Mouse (Mus musculus): ENCODE results near the gene Fam122a. TPM values are rescaled to one million over a fixed set of nuclear protein-coding genes. Genes with fewer than 3 reads are reported as not detected.

Fam122a gene
- polyA plus RNA-seq (2012; rRNA removed), result 16.3 and 22.6 TPM in 2 replicates

DNA sequence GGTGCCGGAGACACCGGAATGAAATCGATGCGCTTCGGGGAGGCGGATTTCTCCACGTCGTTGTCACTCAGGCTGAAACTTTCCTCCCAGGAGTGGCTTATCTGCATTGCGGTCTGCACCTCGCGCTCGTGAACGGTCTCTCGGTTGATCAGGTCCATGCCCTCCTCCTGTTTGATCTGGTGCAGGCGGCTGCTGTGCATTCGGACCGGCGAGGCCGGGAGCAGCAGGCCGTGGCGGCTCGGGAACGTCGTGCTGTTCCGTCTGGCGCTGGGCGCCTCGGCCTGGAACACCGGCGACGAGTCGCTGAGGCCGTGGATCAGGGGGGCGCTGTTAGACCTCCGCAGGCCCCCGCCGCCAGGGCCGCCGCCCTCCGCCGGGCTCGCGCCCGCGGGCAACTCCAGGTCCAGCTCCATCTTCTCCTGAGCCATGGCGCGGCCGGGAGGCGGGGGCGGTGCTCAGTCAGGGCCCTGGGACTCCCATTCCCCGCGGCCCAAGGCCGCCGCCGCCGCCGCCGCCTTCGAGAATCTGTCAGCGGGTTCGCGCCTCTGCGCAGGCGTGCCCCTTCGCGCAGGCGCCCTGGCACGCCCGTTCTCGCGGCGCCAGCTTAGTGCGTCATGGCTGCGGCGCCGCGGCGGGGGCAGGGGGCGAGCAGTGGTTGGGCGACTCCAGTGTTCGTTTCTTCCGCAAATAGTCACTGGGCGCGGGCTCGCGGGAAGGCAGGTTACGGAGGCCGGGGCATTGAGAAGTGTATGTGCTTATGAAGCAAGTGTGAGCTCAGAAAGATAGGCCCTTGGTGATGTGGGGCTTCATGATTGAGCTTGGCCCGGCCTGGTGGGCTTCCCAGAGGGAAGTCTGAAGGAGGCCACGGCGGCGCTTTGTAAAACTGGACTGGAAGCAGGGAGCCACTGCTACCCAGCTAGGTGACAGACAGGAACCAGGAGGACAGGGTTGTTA, at the start of gene Fam122a:
Gene Fam122a (minus strand): TSS at position 428 of the 954 bp plus-strand sequence.
- Histone ChIP-seq H3K4me1 (ENCODE audit: control insufficient read depth, insufficient read depth, insufficient read length, low read length) (peaks cover 2% of the 10 kb centered on the region; the same call in 1 of the 2 replicates), H3K36me3 (ENCODE audit: control insufficient read depth, insufficient read depth, low read length) (no peaks in the 10 kb centered on the region; the same call in 1 of the 2 replicates), H3K4me3 (ENCODE audit: low read depth, low read length) (peak within 1 kb of the TSS; percentile 61), H3K27ac (ENCODE audit: insufficient read depth, low read depth, low read length) (peak within 1 kb of the TSS; percentile 64), H3K27me3 (ENCODE audit: control insufficient read depth, insufficient read depth, low read length) (no peaks in the 10 kb centered on the region)
- TF ChIP-seq CTCF (IDR thresholded peaks at IDR 0.05; ENCODE audit: extremely low read depth, insufficient read length, insufficient replicate concordance, low read depth, low read length) (no peak), POLR2A (IDR thresholded peaks at IDR 0.05; ENCODE audit: low read depth, low read length) (peak; percentile 77)
- WGBS, result under 1% methylated on average over 92 of the region's 92 CpGs

DNA sequence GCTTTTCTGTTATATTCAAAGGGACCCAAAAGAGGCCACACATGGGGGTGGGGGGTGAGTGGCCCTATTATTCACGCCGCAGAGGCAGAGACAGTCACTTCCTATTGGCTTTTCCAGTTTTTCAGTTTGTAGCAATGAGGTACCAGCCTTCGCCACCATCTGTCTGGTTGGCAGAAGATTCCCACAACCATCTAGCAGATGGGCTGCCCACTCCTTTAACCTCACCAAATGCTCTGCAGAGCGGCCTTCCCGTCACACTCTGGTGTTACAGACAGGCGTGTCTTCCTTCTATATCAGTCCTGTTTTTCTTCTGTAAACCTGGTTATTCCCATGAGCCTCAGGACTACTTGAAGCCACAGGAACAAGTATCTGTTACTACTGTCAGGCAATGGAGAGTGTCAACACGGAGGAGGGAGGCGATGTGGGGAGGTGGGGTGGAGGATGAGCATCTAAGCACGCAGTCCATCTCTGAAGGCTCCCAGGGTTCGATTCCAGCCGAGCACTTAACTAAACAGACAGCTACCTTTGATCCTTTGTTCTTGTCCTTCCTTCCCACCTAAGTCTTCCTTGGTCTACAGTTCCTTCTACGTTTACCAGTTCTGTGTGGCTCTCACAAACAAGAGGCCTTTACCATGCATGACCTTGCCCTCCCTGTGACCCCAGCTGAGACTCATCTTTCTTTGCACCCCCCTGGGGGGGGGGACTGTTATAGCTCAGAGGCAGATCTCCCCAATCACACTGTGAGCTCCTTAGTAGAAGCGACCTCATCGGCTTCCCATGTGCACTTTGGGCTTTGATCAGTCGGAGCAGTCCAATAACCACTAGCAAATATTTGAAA, 46.5 kb upstream of the Fam122a start:
- TF ChIP-seq CTCF (IDR thresholded peaks at IDR 0.05; ENCODE audit: extremely low read depth, insufficient read length, insufficient replicate concordance, low read depth, low read length), result no peak
- no peak for TF ChIP-seq POLR2A (IDR thresholded peaks at IDR 0.05; ENCODE audit: low read depth, low read length)
- Histone ChIP-seq H3K4me1 (ENCODE audit: control insufficient read depth, insufficient read depth, insufficient read length, low read length) (peaks cover 53% of the 10 kb centered on the region; the same call in 1 of the 2 replicates), H3K27ac (ENCODE audit: insufficient read depth, low read depth, low read length) (peak overlapping the region; percentile 50), H3K27me3 (ENCODE audit: control insufficient read depth, insufficient read depth, low read length) (no peaks in the 10 kb centered on the region), H3K36me3 (ENCODE audit: control insufficient read depth, insufficient read depth, low read length) (no peaks in the 10 kb centered on the region), H3K4me3 (ENCODE audit: low read depth, low read length) (no peak overlapping the region)
- WGBS, result 59% methylated on average over 15 of the region's 15 CpGs

DNA sequence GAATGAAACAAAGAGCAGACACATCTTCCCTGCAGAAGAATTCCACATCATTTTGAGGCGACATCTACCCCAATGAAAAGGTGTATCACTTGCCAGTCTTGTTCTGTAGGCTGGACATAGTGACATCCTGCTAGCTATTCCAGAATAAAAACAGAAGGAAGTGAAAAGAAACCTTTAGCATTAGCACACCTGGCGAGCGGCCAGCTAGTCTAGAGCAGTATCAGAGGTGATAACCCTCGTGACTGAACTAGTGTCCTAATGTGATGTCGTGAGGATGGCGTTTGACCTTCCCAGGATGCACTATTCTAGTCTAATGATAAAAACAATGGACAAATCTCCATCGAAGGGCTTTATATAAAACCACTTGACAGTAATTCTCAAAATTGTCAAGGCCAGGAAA, 44.8 kb upstream of the Fam122a start:
- no peak overlapping the region for H3K4me3 ChIP-seq (ENCODE audit: low read depth, low read length)
- WGBS, result 34% methylated on average over 7 of the region's 7 CpGs
- H3K27ac ChIP-seq (ENCODE audit: insufficient read depth, low read depth, low read length), result peak overlapping the region; percentile 30
- peaks cover 47% of the 10 kb centered on the region; the same call in 1 of the 2 replicates for H3K4me1 ChIP-seq (ENCODE audit: control insufficient read depth, insufficient read depth, insufficient read length, low read length)
- no peaks in the 10 kb centered on the region for H3K27me3 ChIP-seq (ENCODE audit: control insufficient read depth, insufficient read depth, low read length)
- TF ChIP-seq POLR2A (IDR thresholded peaks at IDR 0.05; ENCODE audit: low read depth, low read length) (no peak), CTCF (IDR thresholded peaks at IDR 0.05; ENCODE audit: extremely low read depth, insufficient read length, insufficient replicate concordance, low read depth, low read length) (no peak)
- no peaks in the 10 kb centered on the region for H3K36me3 ChIP-seq (ENCODE audit: control insufficient read depth, insufficient read depth, low read length)

DNA sequence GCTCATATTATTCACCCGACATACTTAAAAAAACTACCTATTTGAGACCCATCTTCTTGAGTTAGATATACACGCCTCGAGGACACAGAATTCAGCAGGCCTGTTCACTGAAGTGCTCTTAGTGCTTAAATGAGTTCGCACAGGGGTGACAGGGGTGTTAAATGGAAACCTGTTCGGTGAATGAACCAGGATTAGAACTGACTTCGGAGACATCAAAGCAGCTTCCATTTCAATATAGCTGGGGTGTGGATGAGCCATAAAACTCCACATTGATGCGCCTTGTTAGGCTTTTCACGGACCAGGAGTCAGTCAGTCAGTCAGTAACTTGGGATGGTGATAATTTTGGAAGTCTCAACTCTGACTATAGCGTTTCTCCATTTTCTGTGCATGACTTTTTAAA, 44.0 kb upstream of the Fam122a start:
- WGBS, result 28% methylated on average over 9 of the region's 9 CpGs
- Histone ChIP-seq H3K27ac (ENCODE audit: insufficient read depth, low read depth, low read length) (peak overlapping the region; percentile 30), H3K4me3 (ENCODE audit: low read depth, low read length) (no peak overlapping the region), H3K36me3 (ENCODE audit: control insufficient read depth, insufficient read depth, low read length) (no peaks in the 10 kb centered on the region), H3K27me3 (ENCODE audit: control insufficient read depth, insufficient read depth, low read length) (no peaks in the 10 kb centered on the region), H3K4me1 (ENCODE audit: control insufficient read depth, insufficient read depth, insufficient read length, low read length) (peaks cover 42% of the 10 kb centered on the region; the same call in 1 of the 2 replicates)
- TF ChIP-seq POLR2A (IDR thresholded peaks at IDR 0.05; ENCODE audit: low read depth, low read length) (no peak), CTCF (IDR thresholded peaks at IDR 0.05; ENCODE audit: extremely low read depth, insufficient read length, insufficient replicate concordance, low read depth, low read length) (no peak)

DNA sequence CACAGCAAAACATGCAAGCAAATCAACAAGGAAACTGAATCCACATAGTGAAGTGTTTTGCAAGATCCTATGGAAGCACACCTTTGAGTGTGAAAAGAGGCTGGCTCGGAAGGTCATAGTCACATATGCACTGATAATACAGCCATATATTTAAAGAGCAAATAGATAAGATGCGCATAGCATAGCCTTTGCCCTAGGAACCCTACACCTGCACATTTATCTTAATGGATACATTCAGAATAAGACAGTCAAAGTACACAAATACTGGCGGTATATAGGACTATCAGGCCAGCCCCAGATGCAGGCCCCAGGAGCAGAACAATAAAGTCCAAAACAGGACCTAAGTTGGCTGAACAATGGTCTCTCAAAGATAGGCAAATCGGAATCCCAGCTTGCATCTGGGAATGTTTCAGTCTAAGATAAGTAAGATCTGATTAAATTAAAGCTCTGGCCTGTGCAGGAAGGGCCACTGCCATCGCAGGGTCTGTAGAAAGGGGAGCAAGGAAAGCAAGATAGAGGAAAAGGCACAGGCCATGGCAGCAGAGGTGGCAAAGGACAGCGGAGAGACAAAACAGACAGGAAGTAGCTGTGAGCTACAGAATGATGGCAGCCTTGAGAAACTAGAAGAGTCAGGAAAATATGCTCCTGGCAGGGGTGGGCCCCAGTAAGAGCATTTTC, 42.7 kb upstream of the Fam122a start:
- peak overlapping the region; percentile 83 for H3K27ac ChIP-seq (ENCODE audit: insufficient read depth, low read depth, low read length)
- TF ChIP-seq POLR2A (IDR thresholded peaks at IDR 0.05; ENCODE audit: low read depth, low read length) (no peak), CTCF (IDR thresholded peaks at IDR 0.05; ENCODE audit: extremely low read depth, insufficient read length, insufficient replicate concordance, low read depth, low read length) (no peak)
- WGBS, result 29% methylated on average over 6 of the region's 6 CpGs

DNA sequence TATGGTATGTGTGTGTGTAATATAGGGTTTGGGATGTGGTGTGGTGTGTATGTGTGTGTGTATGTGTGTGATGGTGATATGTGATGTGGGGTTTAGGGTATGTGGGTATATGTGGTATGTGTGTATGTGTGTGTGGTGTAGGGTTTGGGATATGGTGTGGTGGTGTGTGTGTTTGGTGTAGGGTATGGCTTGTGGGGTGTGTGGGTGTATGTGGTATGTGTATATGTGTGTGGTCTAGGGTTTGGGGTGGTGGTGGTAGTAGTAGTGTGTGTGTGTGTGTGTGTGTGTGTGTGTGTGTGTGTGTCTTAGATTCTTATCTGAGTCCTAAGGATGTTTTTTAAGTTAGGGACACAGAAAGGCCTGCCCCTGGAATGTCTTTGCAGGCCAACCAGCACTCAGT, 41.2 kb upstream of the Fam122a start:
- Histone ChIP-seq H3K27ac (ENCODE audit: insufficient read depth, low read depth, low read length) (no peak overlapping the region), H3K27me3 (ENCODE audit: control insufficient read depth, insufficient read depth, low read length) (no peaks in the 10 kb centered on the region), H3K4me1 (ENCODE audit: control insufficient read depth, insufficient read depth, insufficient read length, low read length) (peaks cover 41% of the 10 kb centered on the region), H3K4me3 (ENCODE audit: low read depth, low read length) (no peak overlapping the region), H3K36me3 (ENCODE audit: control insufficient read depth, insufficient read depth, low read length) (no peaks in the 10 kb centered on the region)
- TF ChIP-seq POLR2A (IDR thresholded peaks at IDR 0.05; ENCODE audit: low read depth, low read length) (no peak), CTCF (IDR thresholded peaks at IDR 0.05; ENCODE audit: extremely low read depth, insufficient read length, insufficient replicate concordance, low read depth, low read length) (no peak)

More for the DNA sequence above, 42.7 kb upstream of the Fam122a start:
- peaks cover 44% of the 10 kb centered on the region; the same call in 1 of the 2 replicates for H3K4me1 ChIP-seq (ENCODE audit: control insufficient read depth, insufficient read depth, insufficient read length, low read length)
- no peaks in the 10 kb centered on the region for H3K36me3 ChIP-seq (ENCODE audit: control insufficient read depth, insufficient read depth, low read length)
- H3K4me3 ChIP-seq (ENCODE audit: low read depth, low read length), result no peak overlapping the region
- H3K27me3 ChIP-seq (ENCODE audit: control insufficient read depth, insufficient read depth, low read length), result no peaks in the 10 kb centered on the region

Measured in small intestine, adult 2 months (tissue).